Mouse (Mus musculus): Measurements from ENCODE around the gene Mcrip2. TPM values are rescaled to one million over a fixed set of nuclear protein-coding genes. Genes with fewer than 3 reads are reported as not detected.

The Mcrip2 gene
- total and polyA plus RNA-seq, 2 experiments from 2014 or later, result 10.3 to 32.5 TPM

DNA sequence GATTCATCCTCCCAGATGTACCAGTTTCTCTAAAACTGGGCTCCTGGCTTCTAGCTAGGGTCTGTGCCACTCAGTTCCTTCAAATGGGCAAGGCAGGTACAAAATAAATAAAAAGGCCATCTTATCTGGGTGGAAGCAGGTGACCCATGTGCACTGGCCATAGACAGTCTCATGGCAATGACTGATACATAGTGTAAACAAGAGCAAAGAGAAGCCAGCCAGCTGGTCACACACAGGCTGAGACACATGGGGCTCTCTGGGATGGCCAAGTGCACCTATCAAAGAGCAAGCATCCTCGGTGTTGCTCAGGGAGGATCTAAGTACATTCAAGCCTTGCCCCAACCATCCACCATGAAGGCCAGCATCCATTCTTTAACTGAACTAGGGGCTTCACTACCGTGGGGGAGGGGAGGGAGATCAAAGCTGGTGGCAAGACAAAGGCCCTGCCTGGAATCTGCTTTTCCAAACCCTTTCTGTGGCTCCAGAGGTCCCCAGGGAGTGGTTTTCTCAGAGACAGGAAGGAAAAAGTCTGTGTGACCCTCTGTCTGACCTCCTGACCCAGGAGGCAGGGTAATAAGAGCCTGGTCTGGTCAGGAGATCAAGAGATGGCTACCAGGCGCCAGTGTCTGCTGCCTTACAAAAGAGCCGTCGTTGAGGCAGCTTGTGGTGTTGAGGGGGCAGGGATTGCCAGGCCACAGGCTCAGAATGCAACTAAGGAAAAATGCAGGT lies 12.5 kb upstream of the Mcrip2 start:
- WGBS, result 6% methylated on average over 5 of the region's 5 CpGs
- Histone ChIP-seq H3K4me2 (ENCODE audit: low read depth) (no peak overlapping the region), H3K4me1 (ENCODE audit: insufficient read depth) (peaks cover 10% of the 10 kb centered on the region; the same call in 1 of the 2 replicates), H3K36me3 (ENCODE audit: insufficient read depth) (peaks cover 36% of the 10 kb centered on the region), H3K9ac (no peak overlapping the region), H3K4me3 (ENCODE audit: low read depth, low read length) (no peak overlapping the region), H3K27ac (ENCODE audit: low read depth, low read length) (no peak overlapping the region), H3K9me3 (ENCODE audit: low read length) (no peaks in the 10 kb centered on the region), H3K27me3 (ENCODE audit: insufficient read depth, low read length) (no peaks in the 10 kb centered on the region)
- TF ChIP-seq CTCF (IDR thresholded peaks at IDR 0.05; ENCODE audit: low read depth), result no peak
- no peak for DNase-seq
- ATAC-seq, result no peak

DNA sequence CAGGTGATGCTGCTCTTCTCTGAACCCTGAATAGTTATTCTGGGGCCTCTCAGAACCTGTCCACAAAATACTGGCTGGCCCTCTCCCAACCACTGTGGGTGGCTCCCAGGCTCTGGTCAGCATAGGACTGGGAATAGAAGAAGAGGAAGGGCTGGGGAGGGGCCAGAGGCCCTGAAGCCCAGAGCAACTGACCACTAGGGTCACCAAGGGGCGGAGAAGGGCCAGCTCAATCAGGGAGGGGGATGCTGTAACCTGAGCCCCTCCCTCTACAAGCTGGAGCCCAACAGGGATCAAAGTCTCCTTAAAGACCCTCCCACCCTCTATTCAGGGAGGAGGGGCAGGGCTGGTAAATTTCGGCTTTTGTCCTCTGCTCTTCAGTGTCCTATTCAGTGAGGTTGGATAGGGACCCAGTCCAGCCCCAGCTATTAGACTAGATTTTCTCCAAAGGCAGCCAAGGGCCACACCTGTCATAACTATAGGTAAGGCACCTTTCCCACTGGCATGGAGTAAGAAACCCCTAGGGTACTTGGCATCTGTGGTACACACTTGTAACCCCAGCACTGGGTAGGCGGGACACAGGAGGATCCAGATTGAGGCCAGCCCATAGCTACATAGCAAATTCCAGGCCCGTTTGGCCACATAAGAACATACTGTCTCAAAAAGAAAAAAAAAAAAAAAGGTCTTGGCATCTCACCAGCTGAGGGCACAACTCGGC lies 11.8 kb upstream of the Mcrip2 start, which contains the start of gene Wfikkn1:
Gene Wfikkn1, minus strand, starts transcription at position 663 of the 715 bp plus-strand sequence.
- no peak for DNase-seq
- Histone ChIP-seq H3K36me3 (ENCODE audit: insufficient read depth) (peaks cover 36% of the 10 kb centered on the region), H3K4me3 (ENCODE audit: low read depth, low read length) (no peak within 1 kb of the TSS), H3K9ac (no peak within 1 kb of the TSS), H3K9me3 (ENCODE audit: low read length) (no peaks in the 10 kb centered on the region), H3K4me2 (ENCODE audit: low read depth) (no peak within 1 kb of the TSS), H3K27me3 (ENCODE audit: insufficient read depth, low read length) (no peaks in the 10 kb centered on the region), H3K27ac (ENCODE audit: low read depth, low read length) (no peak within 1 kb of the TSS), H3K4me1 (ENCODE audit: insufficient read depth) (peaks cover 12% of the 10 kb centered on the region; the same call in 1 of the 2 replicates)
- TF ChIP-seq CTCF (IDR thresholded peaks at IDR 0.05; ENCODE audit: low read depth), result no peak
- ATAC-seq, result no peak
- 37% methylated on average over 5 of the region's 5 CpGs for WGBS

DNA sequence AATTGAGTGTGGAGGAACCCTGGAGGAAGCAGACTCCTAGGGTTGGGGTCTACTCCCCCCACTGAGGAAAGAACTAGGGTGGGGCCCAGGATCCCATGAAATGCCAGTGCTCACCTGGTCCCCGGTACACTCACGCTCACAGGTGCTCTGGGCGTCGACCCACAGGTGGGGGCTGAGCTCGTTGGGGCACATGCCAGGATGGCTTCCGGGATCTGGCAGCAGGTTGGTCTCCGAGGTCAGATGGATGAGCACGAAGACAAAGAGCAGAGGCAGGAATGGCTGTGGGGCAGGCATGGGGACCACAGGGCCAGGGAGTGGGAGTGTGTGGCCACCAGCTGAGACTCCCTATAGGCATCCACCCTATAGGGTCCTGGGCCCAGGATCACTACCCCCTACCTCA lies 11.2 kb upstream of the Mcrip2 start:
- H3K27me3 ChIP-seq (ENCODE audit: insufficient read depth, low read length), result no peaks in the 10 kb centered on the region
- no peaks in the 10 kb centered on the region for H3K9me3 ChIP-seq (ENCODE audit: low read length)
- peaks cover 33% of the 10 kb centered on the region for H3K36me3 ChIP-seq (ENCODE audit: insufficient read depth)
- no peak for ATAC-seq
- TF ChIP-seq CTCF (IDR thresholded peaks at IDR 0.05; ENCODE audit: low read depth), result no peak
- H3K4me2 ChIP-seq (ENCODE audit: low read depth), result no peak overlapping the region
- H3K27ac ChIP-seq (ENCODE audit: low read depth, low read length), result no peak overlapping the region
- H3K9ac ChIP-seq, result no peak overlapping the region
- WGBS, result 79% methylated on average over 8 of the region's 8 CpGs
- DNase-seq, result no peak
- peaks cover 12% of the 10 kb centered on the region; the same call in 1 of the 2 replicates for H3K4me1 ChIP-seq (ENCODE audit: insufficient read depth)
- no peak overlapping the region for H3K4me3 ChIP-seq (ENCODE audit: low read depth, low read length)

DNA sequence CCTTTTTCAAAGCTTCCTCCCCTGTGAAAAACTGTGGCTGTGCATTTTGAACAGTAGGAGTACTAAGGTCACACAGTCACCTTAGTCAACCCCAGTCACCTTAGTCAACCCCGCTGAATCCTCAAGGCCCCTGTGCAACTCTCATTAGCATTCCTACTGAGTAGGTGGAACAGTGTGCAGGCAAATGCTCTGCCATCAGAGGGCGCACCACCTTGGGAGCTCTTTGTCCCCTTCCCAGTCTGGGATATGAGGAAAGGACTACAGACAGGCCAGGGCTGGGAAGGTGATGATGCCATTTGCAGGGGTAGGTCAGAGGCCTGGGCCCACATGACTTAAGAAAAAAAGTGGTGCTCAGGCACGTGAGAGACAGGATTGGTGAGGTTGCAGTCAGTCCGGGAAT lies 10.7 kb upstream of the Mcrip2 start:
- Histone ChIP-seq H3K27ac (ENCODE audit: low read depth, low read length) (no peak overlapping the region), H3K4me1 (ENCODE audit: insufficient read depth) (peaks cover 12% of the 10 kb centered on the region; the same call in 1 of the 2 replicates), H3K36me3 (ENCODE audit: insufficient read depth) (peaks cover 29% of the 10 kb centered on the region), H3K27me3 (ENCODE audit: insufficient read depth, low read length) (no peaks in the 10 kb centered on the region), H3K4me2 (ENCODE audit: low read depth) (no peak overlapping the region), H3K9me3 (ENCODE audit: low read length) (no peaks in the 10 kb centered on the region), H3K4me3 (ENCODE audit: low read depth, low read length) (no peak overlapping the region), H3K9ac (no peak overlapping the region)
- TF ChIP-seq CTCF (IDR thresholded peaks at IDR 0.05; ENCODE audit: low read depth), result peak; percentile 60
- ATAC-seq (no peak), DNase-seq (no peak)
- 46% methylated on average over 4 of the region's 4 CpGs for WGBS

DNA sequence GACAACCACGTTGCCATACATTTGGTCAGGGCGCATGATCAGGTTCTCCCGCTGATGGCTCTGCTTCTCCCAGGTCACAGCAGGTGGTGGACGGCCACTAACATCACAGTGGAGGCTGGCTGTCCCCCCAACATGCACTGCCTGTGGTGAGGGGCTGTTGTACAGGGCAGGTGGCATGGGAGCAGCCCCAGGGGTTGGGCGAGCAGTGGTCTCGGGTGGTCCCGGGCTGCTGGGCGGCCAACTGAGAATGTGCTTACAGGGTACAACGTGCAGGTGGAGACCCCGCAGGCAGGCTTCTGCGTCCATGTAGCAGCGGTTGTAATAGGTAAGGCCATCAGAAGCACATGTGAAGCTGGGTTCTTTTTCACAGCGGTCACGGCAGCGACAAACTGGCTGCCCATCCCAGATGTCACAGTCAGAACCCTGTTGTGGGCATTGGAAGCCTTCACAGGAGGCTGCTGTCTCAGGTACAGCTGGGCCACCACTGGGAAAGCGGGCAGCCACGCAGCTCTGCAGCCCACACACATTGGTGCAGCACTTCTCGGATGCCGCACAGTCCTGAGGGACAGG lies 10.1 kb upstream of the Mcrip2 start:
- H3K4me2 ChIP-seq (ENCODE audit: low read depth), result no peak overlapping the region
- WGBS, result 89% methylated on average over 19 of the region's 19 CpGs
- no peak for TF ChIP-seq CTCF (IDR thresholded peaks at IDR 0.05; ENCODE audit: low read depth)

DNA sequence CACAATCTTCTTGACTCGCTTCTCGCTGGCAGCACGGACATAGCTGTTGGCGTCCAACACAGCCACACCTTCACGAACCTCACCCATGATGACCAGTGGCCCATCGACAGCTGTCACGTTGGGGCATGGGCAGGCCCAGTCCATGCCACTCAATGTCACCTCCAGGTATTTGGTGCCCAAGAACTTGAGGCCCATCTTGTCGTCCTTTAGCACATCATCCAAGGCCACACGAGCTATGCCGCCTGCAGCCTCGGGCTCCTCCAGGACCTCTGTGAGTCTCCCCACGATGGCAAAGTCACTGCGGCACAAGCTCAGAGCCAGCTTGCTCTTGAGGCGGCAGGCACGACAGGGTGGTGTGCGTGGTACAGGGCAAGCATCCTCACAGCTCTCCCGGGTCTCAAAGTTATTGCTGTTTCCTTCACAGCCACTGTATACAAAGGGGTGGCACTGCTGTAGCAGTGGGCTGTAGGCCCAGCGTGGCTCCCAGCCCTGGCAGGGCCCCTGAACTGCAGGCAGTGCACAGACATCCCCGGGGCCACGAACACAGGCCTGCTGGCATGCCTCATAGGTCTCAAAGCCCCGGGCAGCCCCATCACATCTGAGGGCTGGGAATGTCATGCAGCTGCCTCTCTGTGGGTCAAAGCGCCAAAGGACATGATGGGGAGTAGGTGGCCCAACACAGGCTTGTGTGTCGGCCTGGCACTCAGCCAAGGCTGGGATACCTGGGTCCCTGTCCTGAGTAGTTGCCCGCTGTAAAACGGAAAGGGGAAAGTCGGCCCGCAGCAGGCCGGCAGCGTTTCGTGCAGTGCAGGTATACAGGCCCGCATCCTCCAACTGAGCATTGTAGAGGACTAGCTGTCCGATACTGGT lies 9.4 kb upstream of the Mcrip2 start:
- no peaks in the 10 kb centered on the region for H3K27me3 ChIP-seq (ENCODE audit: insufficient read depth, low read length)
- TF ChIP-seq CTCF (IDR thresholded peaks at IDR 0.05; ENCODE audit: low read depth), result no peak
- peaks cover 12% of the 10 kb centered on the region; the same call in 1 of the 2 replicates for H3K4me1 ChIP-seq (ENCODE audit: insufficient read depth)
- H3K9me3 ChIP-seq (ENCODE audit: low read length), result no peaks in the 10 kb centered on the region
- H3K4me3 ChIP-seq (ENCODE audit: low read depth, low read length), result no peak overlapping the region
- peaks cover 16% of the 10 kb centered on the region for H3K36me3 ChIP-seq (ENCODE audit: insufficient read depth)
- DNase-seq (no peak), ATAC-seq (no peak)
- no peak overlapping the region for H3K4me2 ChIP-seq (ENCODE audit: low read depth)
- H3K27ac ChIP-seq (ENCODE audit: low read depth, low read length), result no peak overlapping the region
- WGBS, result 93% methylated on average over 32 of the region's 32 CpGs
- H3K9ac ChIP-seq, result no peak overlapping the region

More for the DNA sequence above, 10.1 kb upstream of the Mcrip2 start:
- no peaks in the 10 kb centered on the region for H3K9me3 ChIP-seq (ENCODE audit: low read length)
- DNase-seq (no peak), ATAC-seq (no peak)
- no peaks in the 10 kb centered on the region for H3K27me3 ChIP-seq (ENCODE audit: insufficient read depth, low read length)
- H3K9ac ChIP-seq, result no peak overlapping the region
- peaks cover 23% of the 10 kb centered on the region for H3K36me3 ChIP-seq (ENCODE audit: insufficient read depth)
- no peak overlapping the region for H3K4me3 ChIP-seq (ENCODE audit: low read depth, low read length)
- H3K27ac ChIP-seq (ENCODE audit: low read depth, low read length), result no peak overlapping the region
- H3K4me1 ChIP-seq (ENCODE audit: insufficient read depth), result peaks cover 12% of the 10 kb centered on the region; the same call in 1 of the 2 replicates
